Mouse (Mus musculus) lung, postnatal 0 days (tissue): ENCODE data around the gene Ror2.

Experiments used
- CTCF ChIP-seq: IDR thresholded peaks from 2 replicates; pipeline ENCODE4 v1.5.1; 2016; ENCODE audit warnings: antibody characterized with exemption, mild to moderate bottlenecking
- EP300 ChIP-seq: IDR thresholded peaks from 2 replicates; pipeline ENCODE4 v1.6.1; 2016; ENCODE audit warnings: antibody characterized with exemption, mild to moderate bottlenecking, control low read depth

DNA sequence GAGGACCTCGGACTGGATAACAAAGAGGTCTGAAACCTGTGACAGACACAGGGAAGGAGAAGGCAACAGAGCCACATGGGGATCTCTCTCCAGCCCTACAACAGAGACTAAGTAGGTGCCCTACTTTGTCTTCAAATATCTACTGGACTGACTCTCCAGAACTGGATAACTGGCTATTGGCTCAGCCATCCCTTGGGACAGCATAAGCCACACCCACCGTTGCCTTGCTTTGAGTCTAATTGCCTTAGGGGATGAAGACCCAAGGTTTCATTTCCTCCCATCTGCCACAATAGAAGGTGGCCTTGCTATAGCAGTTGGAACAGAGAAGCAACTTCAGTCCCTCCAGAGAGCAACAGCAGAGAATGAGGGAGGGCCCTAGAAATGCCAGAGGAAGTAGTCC lies 37.7 kb upstream of the Ror2 start:
- TF ChIP-seq EP300 (no peak), CTCF (no peak)
